Comparison of ENCODE assay signal across 23 mouse cellular contexts in genomic region chr2:78547286-78547685, GRCm38 (mm10).
DNase-seq lines count a peak whose midpoint lies in the region; ATAC-seq and TF ChIP-seq lines count a peak whose summit lies in the region.
"Had no signal": no experiment of that assay in that cellular context is flagged by ENCODE, and none has a peak within 500 bp of the region (broad histone marks: within the 10 kb centered on the region; RNA-seq: fewer than 3 reads in every experiment).

No protein-coding gene starts in this region.

- no peak overlapping the region for H3K27ac ChIP-seq in embryonic facial prominence, embryonic 14.5 days (replicated peaks; ENCODE audit: low read depth, low read length)
- H3K27ac ChIP-seq in embryonic facial prominence, embryonic 10.5 days (replicated peaks), result no peak overlapping the region
- H3K27ac ChIP-seq in limb, embryonic 14.5 days (replicated peaks; ENCODE audit: low read depth, low read length), result no peak overlapping the region
- H3K27ac ChIP-seq in limb, embryonic 10.5 days, result no peak overlapping the region
- H3K27ac ChIP-seq: embryonic facial prominence, embryonic 15.5 days; forebrain, embryonic 12.5 days; hindbrain, embryonic 15.5 days; kidney, postnatal 0 days; limb, embryonic 12.5 days; midbrain, embryonic 15.5 days; neural tube, embryonic 15.5 days had no signal

- TF ChIP-seq POLR2A in limb, embryonic 14.5 days (IDR thresholded peaks at IDR 0.05; ENCODE audit: borderline replicate concordance, extremely low read depth, insufficient read depth, insufficient read length), result no peak

- DNase-seq in embryonic facial prominence, embryonic 14.5 days (ENCODE audit: low spot score), result peak; percentile 55
- DNase-seq in embryonic facial prominence, embryonic 10.5 days (ENCODE audit: low spot score), result no peak
- DNase-seq in limb, embryonic 14.5 days (ENCODE audit: low spot score), result peak; percentile 65
- DNase-seq in limb, embryonic 10.5 days (ENCODE audit: low spot score), result no peak
- DNase-seq in testis, postnatal 10 days (ENCODE audit: low spot score), result peak; percentile 42
- DNase-seq in testis, postnatal 14 days (ENCODE audit: low spot score), result no peak
- DNase-seq in adrenal gland, postnatal 36 days, result peak; percentile 77 to 79
- DNase-seq in cerebellum, adult 8-10 months, result no peak
- DNase-seq: cerebellum, adult 11-12 months; cerebellum, postnatal 10 days; forebrain, postnatal 0 days; kidney, adult 2 months; thymus, postnatal 14 days had no signal

- H3K36me3 ChIP-seq in embryonic facial prominence, embryonic 14.5 days (ENCODE audit: control insufficient read depth, insufficient read depth, low read length), result no peaks in the 10 kb centered on the region
- H3K36me3 ChIP-seq in embryonic facial prominence, embryonic 10.5 days (replicated peaks), result no peaks in the 10 kb centered on the region
- no peaks in the 10 kb centered on the region for H3K36me3 ChIP-seq in limb, embryonic 14.5 days (ENCODE audit: control insufficient read depth, insufficient read depth, low read length)
- H3K36me3 ChIP-seq in limb, embryonic 10.5 days, result no peaks in the 10 kb centered on the region
- H3K36me3 ChIP-seq: embryonic facial prominence, embryonic 15.5 days; forebrain, embryonic 12.5 days; hindbrain, embryonic 15.5 days; limb, embryonic 12.5 days; midbrain, embryonic 15.5 days; neural tube, embryonic 15.5 days had no signal

- ATAC-seq in embryonic facial prominence, embryonic 14.5 days (ENCODE audit: low read depth), result peak; percentile 33; the same call in 1 of the 2 replicates
- no peak for ATAC-seq in limb, embryonic 14.5 days (ENCODE audit: low FRiP score, low read depth)
- ATAC-seq: forebrain, postnatal 0 days; midbrain, embryonic 15.5 days had no signal

- no peaks in the 10 kb centered on the region for H3K9me3 ChIP-seq in embryonic facial prominence, embryonic 14.5 days (ENCODE audit: control insufficient read depth, low read length)
- H3K9me3 ChIP-seq in embryonic facial prominence, embryonic 10.5 days, result no peaks in the 10 kb centered on the region
- H3K9me3 ChIP-seq in limb, embryonic 14.5 days (ENCODE audit: control insufficient read depth, low read length), result no peaks in the 10 kb centered on the region
- H3K9me3 ChIP-seq in limb, embryonic 10.5 days (replicated peaks), result no peaks in the 10 kb centered on the region
- H3K9me3 ChIP-seq: embryonic facial prominence, embryonic 15.5 days; forebrain, embryonic 12.5 days; hindbrain, embryonic 15.5 days; limb, embryonic 12.5 days; midbrain, embryonic 15.5 days; neural tube, embryonic 15.5 days had no signal

- no peak overlapping the region for H3K9ac ChIP-seq in embryonic facial prominence, embryonic 14.5 days (ENCODE audit: low read depth, low read length)
- H3K9ac ChIP-seq in limb, embryonic 14.5 days (ENCODE audit: low read depth, low read length, severe bottlenecking), result no peak overlapping the region
- H3K9ac ChIP-seq: embryonic facial prominence, embryonic 15.5 days; forebrain, embryonic 12.5 days; forebrain, postnatal 0 days; hindbrain, embryonic 15.5 days; limb, embryonic 12.5 days; midbrain, embryonic 15.5 days; neural tube, embryonic 15.5 days had no signal

- 68% methylated on average over 4 of the region's 4 CpGs for WGBS in embryonic facial prominence, embryonic 14.5 days
- WGBS in embryonic facial prominence, embryonic 10.5 days, result 87% methylated on average over 4 of the region's 4 CpGs
- WGBS in limb, embryonic 14.5 days, result 47% methylated on average over 4 of the region's 4 CpGs
- 84% methylated on average over 4 of the region's 4 CpGs for WGBS in limb, embryonic 10.5 days

- H3K4me3 ChIP-seq in embryonic facial prominence, embryonic 14.5 days (ENCODE audit: low read depth, low read length), result no peak overlapping the region
- no peak overlapping the region for H3K4me3 ChIP-seq in embryonic facial prominence, embryonic 10.5 days
- no peak overlapping the region for H3K4me3 ChIP-seq in limb, embryonic 14.5 days (replicated peaks; ENCODE audit: low read length)
- no peak overlapping the region for H3K4me3 ChIP-seq in limb, embryonic 10.5 days
- H3K4me3 ChIP-seq: embryonic facial prominence, embryonic 15.5 days; forebrain, embryonic 12.5 days; hindbrain, embryonic 15.5 days; limb, embryonic 12.5 days; midbrain, embryonic 15.5 days; neural tube, embryonic 15.5 days had no signal

- peaks cover 5% of the 10 kb centered on the region; the same call in 1 of the 2 replicates for H3K4me1 ChIP-seq in embryonic facial prominence, embryonic 14.5 days (ENCODE audit: control insufficient read depth, insufficient read depth, low read length)
- no peaks in the 10 kb centered on the region for H3K4me1 ChIP-seq in embryonic facial prominence, embryonic 10.5 days
- H3K4me1 ChIP-seq in limb, embryonic 14.5 days (ENCODE audit: control insufficient read depth, insufficient read depth, low read length), result peaks cover 7% of the 10 kb centered on the region; the same call in 1 of the 2 replicates
- H3K4me1 ChIP-seq in limb, embryonic 10.5 days, result no peaks in the 10 kb centered on the region
- H3K4me1 ChIP-seq: embryonic facial prominence, embryonic 15.5 days; forebrain, embryonic 12.5 days; hindbrain, embryonic 15.5 days; midbrain, embryonic 15.5 days; neural tube, embryonic 15.5 days had no signal

- H3K4me2 ChIP-seq in embryonic facial prominence, embryonic 14.5 days (ENCODE audit: low read depth, low read length), result no peak overlapping the region
- H3K4me2 ChIP-seq in limb, embryonic 14.5 days (replicated peaks; ENCODE audit: low read depth, low read length, severe bottlenecking), result no peak overlapping the region
- H3K4me2 ChIP-seq: embryonic facial prominence, embryonic 15.5 days; forebrain, embryonic 12.5 days; heart, embryonic 11.5 days; hindbrain, embryonic 15.5 days; limb, embryonic 12.5 days; liver, embryonic 11.5 days; midbrain, embryonic 15.5 days; neural tube, embryonic 15.5 days had no signal

- no peaks in the 10 kb centered on the region for H3K27me3 ChIP-seq in embryonic facial prominence, embryonic 14.5 days (replicated peaks; ENCODE audit: control insufficient read depth, insufficient read depth, low read length)
- no peaks in the 10 kb centered on the region for H3K27me3 ChIP-seq in embryonic facial prominence, embryonic 10.5 days (replicated peaks; ENCODE audit: low read depth, poor library complexity, severe bottlenecking)
- H3K27me3 ChIP-seq in limb, embryonic 14.5 days (ENCODE audit: control insufficient read depth, insufficient read depth, low read length), result no peaks in the 10 kb centered on the region
- no peaks in the 10 kb centered on the region for H3K27me3 ChIP-seq in limb, embryonic 10.5 days (ENCODE audit: low read depth, poor library complexity, severe bottlenecking)
- H3K27me3 ChIP-seq: CH12.LX; embryonic facial prominence, embryonic 15.5 days; forebrain, embryonic 12.5 days; hindbrain, embryonic 15.5 days; limb, embryonic 12.5 days; midbrain, embryonic 15.5 days; neural tube, embryonic 15.5 days had no signal

Comparison
In these comparisons a context has a peak if more than half of its experiments do, and no peak if none do; other contexts are left out.
1. DNase-seq: peak in embryonic facial prominence, embryonic 14.5 days (single experiment), limb, embryonic 14.5 days (single experiment), testis, postnatal 10 days (single experiment) and adrenal gland, postnatal 36 days (2 of 2); none in embryonic facial prominence, embryonic 10.5 days (single experiment), limb, embryonic 10.5 days (single experiment), testis, postnatal 14 days (single experiment) and cerebellum, adult 8-10 months (single experiment).